Mouse (Mus musculus): ENCODE measurements at regions not wholly inside any gene's neighbourhood (a gene's known extent, or its start where the extent isn't known, plus 50 kb on each side); places are given as distances from the start of the nearest gene placed in this dataset.

GRCm38 (mm10) chr8:11145251-11145650 lies 137.0 kb upstream of the Irs2 start:
- no peak for DNase-seq (ENCODE audit: low spot score in 2 of 2)

GRCm38 (mm10) chr8:11140566-11140965 lies 132.3 kb upstream of the Irs2 start:
- no peak for DNase-seq (ENCODE audit: low spot score in 2 of 2)

- no peak for DNase-seq (ENCODE audit: low spot score in 2 of 2)
Observed at GRCm38 (mm10) chr8:11139294-11139693, 131.0 kb upstream of the Irs2 start.

- DNase-seq (ENCODE audit: low spot score in 2 of 2): no peak
Observed at GRCm38 (mm10) chr8:11138302-11139020, 130.2 kb upstream of the Irs2 start.

GRCm38 (mm10) chr8:11136566-11136965 lies 128.3 kb upstream of the Irs2 start:
- DNase-seq (ENCODE audit: low spot score in 2 of 2): no peak

GRCm38 (mm10) chr8:11135135-11135534 lies 126.9 kb upstream of the Irs2 start:
- DNase-seq (ENCODE audit: low spot score in 2 of 2): no peak

GRCm38 (mm10) chr8:11134562-11134961 lies 126.3 kb upstream of the Irs2 start:
- no peak for DNase-seq (ENCODE audit: low spot score in 2 of 2)

GRCm38 (mm10) chr8:11119030-11119634 lies 110.9 kb upstream of the Irs2 start:
- DNase-seq (ENCODE audit: low spot score in 2 of 2): no peak

- DNase-seq (ENCODE audit: low spot score in 2 of 2): no peak
Observed at GRCm38 (mm10) chr8:11116534-11116933, 108.3 kb upstream of the Irs2 start.

GRCm38 (mm10) chr8:11115210-11115609 lies 107.0 kb upstream of the Irs2 start:
- DNase-seq (ENCODE audit: low spot score in 2 of 2): no peak

GRCm38 (mm10) chr8:11114531-11114930 lies 106.3 kb upstream of the Irs2 start:
- DNase-seq (ENCODE audit: low spot score in 2 of 2): no peak

GRCm38 (mm10) chr8:11112908-11113532 lies 104.8 kb upstream of the Irs2 start:
- no peak for DNase-seq (ENCODE audit: low spot score in 2 of 2)

- no peak for DNase-seq (ENCODE audit: low spot score in 2 of 2)
Observed at GRCm38 (mm10) chr8:11111987-11112386, 103.7 kb upstream of the Irs2 start.

- DNase-seq (ENCODE audit: low spot score in 2 of 2): no peak
Observed at GRCm38 (mm10) chr8:11107435-11107834, 99.2 kb upstream of the Irs2 start.

- no peak for DNase-seq (ENCODE audit: low spot score in 2 of 2)
Observed at GRCm38 (mm10) chr8:11107021-11107420, 98.8 kb upstream of the Irs2 start.

- DNase-seq (ENCODE audit: low spot score in 2 of 2): no peak
Observed at GRCm38 (mm10) chr8:11103745-11104607, 95.7 kb upstream of the Irs2 start.

GRCm38 (mm10) chr8:11100310-11100709 lies 92.1 kb upstream of the Irs2 start:
- DNase-seq (ENCODE audit: low spot score in 2 of 2): no peak

- no peak for DNase-seq (ENCODE audit: low spot score in 2 of 2)
Observed at GRCm38 (mm10) chr8:11099591-11099855, 91.3 kb upstream of the Irs2 start.

- no peak for DNase-seq (ENCODE audit: low spot score in 2 of 2)
Observed at GRCm38 (mm10) chr8:11098790-11099590, 90.7 kb upstream of the Irs2 start.

- no peak for DNase-seq (ENCODE audit: low spot score in 2 of 2)
Observed at GRCm38 (mm10) chr8:11098228-11098778, 90.0 kb upstream of the Irs2 start.

GRCm38 (mm10) chr8:11097813-11098212 lies 89.6 kb upstream of the Irs2 start:
- DNase-seq (ENCODE audit: low spot score in 2 of 2): peak in 1 of 2 experiments; percentile 45
